ENCODE assay signal across 16 mouse cellular contexts in genomic region chr12:108317201-108317738, GRCm38 (mm10). TPM values are rescaled to one million over a fixed set of nuclear protein-coding genes. Genes with fewer than 3 reads are reported as not detected.
DNase-seq lines count a peak whose midpoint lies in the region; ATAC-seq and TF ChIP-seq lines count a peak whose summit lies in the region.
"Had no signal": no experiment of that assay in that cellular context is flagged by ENCODE, and none has a peak within 500 bp of the region (broad histone marks: within the 10 kb centered on the region; RNA-seq: fewer than 3 reads in every experiment).

No protein-coding gene starts in this region.

- DNase-seq in kidney, postnatal 14 days = no peak
- peak; percentile 61 for DNase-seq in retina, embryonic 14.5 days (ENCODE audit: low spot score)
- no peak for DNase-seq in retina, postnatal 1 day
- DNase-seq in brain, embryonic 14.5 days (ENCODE audit: low read depth) = peak; percentile 71
- no peak for DNase-seq in layer of hippocampus, adult 9-10 months (ENCODE audit: low spot score)
- DNase-seq: cerebellum, adult 2 months; heart, postnatal 4 days had no signal

- no peak for TF ChIP-seq CTCF in brain, embryonic 14.5 days (IDR thresholded peaks at IDR 0.05; ENCODE audit: borderline replicate concordance, extremely low read depth, insufficient read depth, insufficient read length)

- TF ChIP-seq POLR2A in brain, embryonic 14.5 days (IDR thresholded peaks at IDR 0.05; ENCODE audit: borderline replicate concordance, extremely low read depth, insufficient read depth, insufficient read length, poor library complexity, severe bottlenecking) = no peak

- no peak overlapping the region for H3K4me2 ChIP-seq in kidney, embryonic 16.5 days (replicated peaks; ENCODE audit: low read depth, low read length)
- H3K4me2 ChIP-seq: liver, embryonic 12.5 days; stomach, embryonic 15.5 days had no signal

- WGBS in kidney, embryonic 16.5 days = 10% methylated on average over 9 of the region's 9 CpGs

- H3K9ac ChIP-seq in kidney, embryonic 16.5 days (replicated peaks; ENCODE audit: low read length) = no peak overlapping the region
- H3K9ac ChIP-seq: heart, embryonic 13.5 days; liver, embryonic 12.5 days; stomach, embryonic 15.5 days had no signal

- no peak overlapping the region for H3K27ac ChIP-seq in kidney, embryonic 16.5 days (ENCODE audit: low read length)
- H3K27ac ChIP-seq: heart, embryonic 13.5 days; limb, embryonic 10.5 days; liver, embryonic 12.5 days; stomach, embryonic 15.5 days had no signal

- no peak overlapping the region for H3K4me3 ChIP-seq in kidney, embryonic 16.5 days (ENCODE audit: low read length)
- H3K4me3 ChIP-seq: limb, embryonic 10.5 days; liver, embryonic 12.5 days; stomach, embryonic 15.5 days had no signal

- H3K4me1 ChIP-seq in kidney, embryonic 16.5 days (ENCODE audit: insufficient read depth, low read length) = peaks cover 32% of the 10 kb centered on the region

- ATAC-seq in kidney, embryonic 16.5 days (ENCODE audit: low FRiP score, low TSS enrichment) = peak; percentile 66; the same call in 1 of the 2 replicates
- ATAC-seq in megakaryocyte-erythroid progenitor cell, adult 5-6 weeks (replicated peaks; ENCODE audit: low FRiP score, low TSS enrichment, poor library complexity, severe bottlenecking) = no peak; the same call in 1 of the 2 replicates
- ATAC-seq: liver, embryonic 12.5 days; Patski had no signal

- no peaks in the 10 kb centered on the region for H3K36me3 ChIP-seq in kidney, embryonic 16.5 days (ENCODE audit: insufficient read depth, low read length)
- H3K36me3 ChIP-seq: heart, embryonic 13.5 days; limb, embryonic 10.5 days; liver, embryonic 12.5 days; stomach, embryonic 15.5 days had no signal

- H3K9me3 ChIP-seq in kidney, embryonic 16.5 days (ENCODE audit: low read length) = no peaks in the 10 kb centered on the region
- H3K9me3 ChIP-seq: heart, embryonic 13.5 days; limb, embryonic 10.5 days; liver, embryonic 12.5 days; stomach, embryonic 15.5 days had no signal

- peaks cover 51% of the 10 kb centered on the region for H3K27me3 ChIP-seq in kidney, embryonic 16.5 days (ENCODE audit: insufficient read depth, low read length)
- H3K27me3 ChIP-seq: Patski had no signal

RNA-seq across cellular contexts. Expression of gene Hhipl1, which starts 11.2 kb away (rescaled TPM):
- polyA plus RNA-seq in kidney, embryonic 16.5 days (2015; fragmentation: Nextera tagmentation; extraction: Ambion mirVana) = 0.80 and 0.81 TPM in 2 replicates
- 3.9 and 4.3 TPM in 2 replicates for polyA plus RNA-seq in brain, embryonic 14.5 days (2012; rRNA removed)
- total RNA-seq in megakaryocyte-erythroid progenitor cell, adult 5-6 weeks (2014; fragmentation: Nextera tagmentation) = not detected in 2 replicates
- total RNA-seq in megakaryocyte-erythroid progenitor cell, adult 5-6 weeks (2017) = not detected in 2 replicates
- total RNA-seq: CH12.LX; megakaryocyte, adult 5-6 weeks had no signal

RNA-seq across cellular contexts. Expression of gene Cyp46a1, which starts 16.9 kb away (rescaled TPM):
- 11.8 and 12.2 TPM in 2 replicates for polyA plus RNA-seq in kidney, embryonic 16.5 days (2015; fragmentation: Nextera tagmentation; extraction: Ambion mirVana)
- 31.0 and 52.6 TPM in 2 replicates for polyA plus RNA-seq in brain, embryonic 14.5 days (2012; rRNA removed)
- 1.0 TPM in 1 of 2 replicates, not detected in the other for total RNA-seq in megakaryocyte-erythroid progenitor cell, adult 5-6 weeks (2014; fragmentation: Nextera tagmentation)
- 0.23 TPM in 1 of 2 replicates, not detected in the other for total RNA-seq in megakaryocyte-erythroid progenitor cell, adult 5-6 weeks (2017)
- total RNA-seq: CH12.LX; megakaryocyte, adult 5-6 weeks had no signal

RNA-seq across cellular contexts. Expression of gene Ccdc85c, which starts 42.0 kb away (rescaled TPM):
- polyA plus RNA-seq in kidney, embryonic 16.5 days (2015; fragmentation: Nextera tagmentation; extraction: Ambion mirVana) = 5.3 and 6.8 TPM in 2 replicates
- polyA plus RNA-seq in brain, embryonic 14.5 days (2012; rRNA removed) = 34.0 and 48.9 TPM in 2 replicates
- 1.3 TPM in 1 of 2 replicates, not detected in the other for total RNA-seq in megakaryocyte-erythroid progenitor cell, adult 5-6 weeks (2014; fragmentation: Nextera tagmentation)
- total RNA-seq in megakaryocyte-erythroid progenitor cell, adult 5-6 weeks (2017) = 0.42 and 1.3 TPM in 2 replicates

RNA-seq across cellular contexts. Expression of gene Eml1, which starts 53.5 kb away (rescaled TPM):
- polyA plus RNA-seq in kidney, embryonic 16.5 days (2015; fragmentation: Nextera tagmentation; extraction: Ambion mirVana) = 82.7 and 92.4 TPM in 2 replicates
- 40.9 and 45.6 TPM in 2 replicates for polyA plus RNA-seq in brain, embryonic 14.5 days (2012; rRNA removed)
- not detected in 2 replicates for total RNA-seq in megakaryocyte-erythroid progenitor cell, adult 5-6 weeks (2014; fragmentation: Nextera tagmentation)
- total RNA-seq in megakaryocyte-erythroid progenitor cell, adult 5-6 weeks (2017) = not detected in 2 replicates
- total RNA-seq: CH12.LX had no signal

Comparison
In these comparisons a context has a peak if more than half of its experiments do, and no peak if none do; other contexts are left out.
1. DNase-seq: peak in retina, embryonic 14.5 days (single experiment) and brain, embryonic 14.5 days (single experiment); none in kidney, postnatal 14 days (single experiment), retina, postnatal 1 day (single experiment) and layer of hippocampus, adult 9-10 months (single experiment).